Mouse (Mus musculus) erythroblast, adult 5-6 weeks (primary cell): ENCODE data around the gene Gnmt. TPM values are rescaled to one million over a fixed set of nuclear protein-coding genes. Genes with fewer than 3 reads are reported as not detected.
"Not testable (repeated sequence)": the region's sequence is repeated elsewhere in the genome, so short reads cannot be mapped to it uniquely, and the experiment has no call there.

Experiments
- ATAC-seq: replicated peaks from 2 replicates; pipeline ENCODE4 v1.8.0; 2016; ENCODE audit warnings: moderate number of reproducible peaks, mild to moderate bottlenecking, moderate TSS enrichment, inconsistent platforms; ENCODE audit not compliant: poor library complexity, low FRiP score, severe bottlenecking
- total RNA-seq, 2 experiments: library from RNA; stranded (forward) in 1 of 2; stranded (reverse) in 1 of 2; fragments of 150-400 nt in 1 of 2; fragments of 200-764, 138-1000 nt in 1 of 2; gene quantifications; 2 replicates each; pipeline versions ENCODE4 v1.2.3 to v1.2.4; 2015 to 2017; ENCODE audit warnings: low replicate concordance in 2 of 2

Gnmt gene
- total RNA-seq (2015; ENCODE audit: low replicate concordance) (not detected in 2 replicates), total RNA-seq (2017; ENCODE audit: low replicate concordance) (not detected in 2 replicates)

DNA sequence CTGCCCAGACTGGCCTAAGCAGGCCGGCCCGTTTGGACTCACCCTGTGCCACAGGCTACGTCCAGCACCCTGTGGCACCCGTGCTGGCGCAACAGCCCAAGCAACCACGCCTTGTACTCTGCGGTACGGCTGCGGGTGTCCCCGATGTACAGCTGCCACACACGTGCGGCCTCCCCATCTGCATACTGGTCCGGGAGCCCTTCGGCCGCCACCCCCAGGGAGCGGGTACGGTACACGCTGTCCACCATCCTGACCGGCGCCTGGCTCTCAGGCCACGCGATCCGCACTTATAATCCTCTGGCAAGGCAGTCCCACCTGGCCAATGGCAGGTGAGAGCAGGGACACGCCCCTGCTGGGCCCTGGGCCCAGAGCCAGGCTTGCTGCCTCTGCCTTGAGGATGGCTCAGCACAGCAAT is at the start of gene Gnmt:
Gnmt (minus strand) TSS at position 265 of the 415 bp plus-strand sequence.
- no peak for ATAC-seq

DNA sequence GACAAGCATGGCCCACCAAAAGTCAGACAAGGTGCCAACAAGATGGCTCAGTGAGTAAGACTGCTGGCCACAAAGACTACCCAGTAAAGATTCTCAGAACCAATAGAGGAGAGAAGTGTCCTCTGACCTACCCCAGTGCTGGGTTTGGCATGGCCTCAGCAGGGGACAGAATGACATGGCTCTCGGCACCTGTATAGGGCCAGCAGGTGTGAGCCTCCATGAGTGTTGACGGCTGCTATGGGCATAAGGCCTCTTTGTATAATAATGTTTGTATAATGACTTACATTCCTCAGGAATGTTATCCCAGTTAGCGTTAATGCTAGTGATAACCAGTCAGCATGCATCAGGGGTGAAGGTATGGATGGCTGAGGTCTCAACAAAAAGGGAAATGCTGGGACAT is 47.1 kb upstream of the Gnmt start:
- no peak for ATAC-seq

- no peak for ATAC-seq
These were observed 46.1 kb upstream of the Gnmt start for GRCm38 (mm10) chr17:46775070-46775469.

DNA sequence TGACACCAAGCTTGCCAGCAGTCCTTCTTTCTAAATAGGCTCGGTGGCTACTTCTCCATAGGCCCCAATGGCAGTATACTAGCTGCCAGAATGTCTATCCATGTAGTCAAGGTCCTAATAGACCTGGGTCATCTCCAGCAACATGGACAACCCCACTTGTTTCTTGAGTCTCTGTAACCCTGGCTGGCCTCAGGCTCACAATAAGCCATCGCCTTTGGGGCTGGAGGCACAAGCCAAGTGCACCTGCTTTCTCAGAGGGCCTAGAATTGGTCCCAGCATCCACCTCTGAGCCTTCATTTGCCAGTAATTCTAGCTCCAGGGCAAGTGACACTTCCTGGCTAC is 45.1 kb upstream of the Gnmt start:
- no peak for ATAC-seq

DNA sequence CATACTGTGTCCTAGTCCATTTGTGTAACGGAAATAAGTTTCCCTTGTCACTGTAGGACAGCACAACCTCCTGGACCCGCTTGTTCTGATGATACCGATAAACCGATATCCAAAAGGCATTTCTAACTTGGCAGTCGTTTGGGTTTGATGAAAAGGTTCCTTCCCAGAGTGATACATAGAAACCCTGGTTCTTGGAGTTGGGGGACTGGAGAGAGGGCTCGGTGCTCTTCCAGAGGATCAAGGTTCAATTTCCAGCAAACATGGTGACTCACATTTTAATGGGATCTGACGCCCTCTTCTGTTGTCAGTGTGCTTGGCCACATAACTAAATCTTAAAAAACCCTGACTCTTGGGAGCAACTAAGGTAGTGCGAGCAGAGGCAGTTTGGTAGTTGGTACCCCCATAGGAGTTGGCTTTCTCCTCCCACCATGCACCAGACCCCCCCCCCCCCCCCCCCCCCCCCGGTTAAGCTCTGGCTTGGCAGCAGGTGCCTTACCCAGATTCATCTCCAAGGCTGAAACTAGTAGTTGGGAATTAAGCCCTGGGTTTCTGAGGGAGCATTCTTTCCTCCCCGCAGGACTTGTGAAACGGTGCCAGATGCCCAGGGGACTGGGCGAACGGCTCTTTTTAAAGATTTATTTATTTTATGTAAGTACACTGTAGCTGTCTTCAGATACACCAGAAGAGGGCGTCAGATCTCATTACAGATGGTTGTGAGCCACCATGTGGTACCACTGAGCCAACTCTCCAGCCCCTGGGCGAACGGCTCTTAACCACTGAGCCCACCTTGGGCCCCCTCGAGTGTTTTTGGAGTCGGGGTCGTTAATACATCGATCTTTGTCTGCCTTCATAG is 44.5 kb upstream of the Gnmt start:
- no peak for ATAC-seq

DNA sequence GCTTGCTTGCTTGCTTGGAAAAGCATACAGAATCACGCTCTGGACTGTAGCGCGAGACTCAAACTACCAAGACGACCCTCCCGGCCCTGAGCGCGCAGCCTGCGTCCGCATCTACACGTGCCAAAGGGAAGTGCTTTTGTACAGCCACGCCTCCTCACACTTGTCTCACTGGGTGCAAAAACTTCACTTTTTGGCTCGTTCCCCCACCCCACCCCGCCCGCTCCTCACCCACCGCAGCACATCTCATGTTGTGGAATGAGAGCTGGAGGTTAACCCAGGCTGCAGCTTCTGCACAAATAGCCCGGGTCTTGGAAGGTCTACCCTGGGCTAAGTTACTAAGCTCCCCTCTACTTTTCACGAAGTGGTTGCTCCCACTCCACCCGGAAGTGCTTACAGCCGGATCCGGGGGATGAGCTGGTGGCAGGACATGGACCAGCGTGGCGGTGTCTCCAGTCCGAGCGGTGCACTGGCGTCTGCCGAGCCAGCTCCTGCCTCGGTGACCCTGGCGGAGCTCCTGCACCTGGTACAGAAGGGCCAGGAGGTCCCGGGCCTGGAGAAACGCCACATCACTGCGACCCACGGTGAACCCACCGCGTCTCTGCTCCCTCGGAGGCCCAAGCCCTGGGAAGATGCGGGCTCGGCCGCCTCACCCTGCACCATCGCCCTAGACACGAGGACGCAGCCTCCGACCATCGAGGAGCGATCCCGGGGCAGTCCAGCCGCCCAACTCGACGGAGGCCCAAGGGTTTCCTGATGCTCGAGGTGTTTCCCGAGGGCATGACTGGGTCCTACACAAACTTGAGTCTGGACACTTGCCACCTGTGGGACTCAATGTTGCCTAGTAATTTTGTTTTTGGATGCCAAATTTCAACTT is 43.7 kb upstream of the Gnmt start, which contains the start of gene 2310039H08Rik:
2310039H08Rik (plus strand) TSS at position 232 of the 874 bp plus-strand sequence.
- peak; percentile 78 for ATAC-seq

- no peak for ATAC-seq
These were observed 43.1 kb upstream of the Gnmt start for GRCm38 (mm10) chr17:46772038-46772403.

- ATAC-seq, result no peak
These were observed 42.6 kb upstream of the Gnmt start for GRCm38 (mm10) chr17:46771616-46772015.

- no peak for ATAC-seq
These were observed 42.1 kb upstream of the Gnmt start for GRCm38 (mm10) chr17:46771025-46771424.

DNA sequence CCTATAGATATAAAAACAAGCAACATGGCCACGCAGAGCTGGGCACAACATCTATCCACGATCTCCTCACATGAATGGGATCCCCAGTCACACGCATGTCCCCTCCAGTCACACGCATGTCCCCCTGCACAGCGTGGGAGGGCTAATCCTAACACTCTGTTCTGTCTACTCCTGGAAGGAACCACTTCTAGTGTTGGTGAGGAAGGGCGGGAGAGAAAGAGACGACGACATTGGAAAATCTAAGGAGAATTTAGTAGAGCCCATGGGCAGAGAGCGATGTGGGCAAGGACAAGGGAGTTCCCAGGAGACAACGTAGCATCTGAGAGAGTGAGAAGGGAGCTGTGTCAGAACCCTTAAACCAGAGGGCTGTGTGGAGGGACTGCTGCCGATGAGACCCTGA is 41.6 kb upstream of the Gnmt start:
- no peak for ATAC-seq

GRCm38 (mm10) chr17:46767868-46768267 is 38.9 kb upstream of the Gnmt start:
- ATAC-seq, result no peak

GRCm38 (mm10) chr17:46764916-46765315 is 35.9 kb upstream of the Gnmt start:
- not testable (repeated sequence) for ATAC-seq

GRCm38 (mm10) chr17:46763544-46763943 is 34.6 kb upstream of the Gnmt start, which contains the start of gene Ptcra:
Gene Ptcra, minus strand, starts transcription at chr17:46763712.
- ATAC-seq, result peak; percentile 38; the same call in 1 of the 2 replicates

DNA sequence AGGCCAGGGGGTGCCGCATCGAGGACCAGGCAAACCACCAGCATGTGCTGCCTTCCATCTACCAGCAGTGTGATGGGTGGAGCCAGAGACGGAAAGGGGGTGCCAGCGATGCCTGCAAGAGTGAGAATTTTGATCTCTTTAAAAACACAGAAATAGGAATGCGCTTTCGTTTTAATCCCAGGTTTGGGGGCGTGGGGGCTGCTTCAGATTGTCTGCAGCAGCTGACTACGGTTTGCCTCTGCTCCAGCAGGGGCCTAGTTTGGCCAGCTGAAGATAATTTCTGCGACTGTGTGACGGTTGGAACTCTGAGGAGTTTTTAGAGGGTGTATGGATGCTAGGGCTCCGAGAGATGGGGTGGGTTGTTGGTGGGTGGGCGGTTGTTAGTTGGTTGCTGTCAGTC is 29.8 kb upstream of the Gnmt start:
- no peak for ATAC-seq

GRCm38 (mm10) chr17:46751794-46752556 is 23.0 kb upstream of the Gnmt start, which contains the start of gene Cnpy3:
Gene Cnpy3, minus strand, starts transcription at chr17:46752214.
- ATAC-seq, result peak; percentile 97

GRCm38 (mm10) chr17:46751056-46751793 is 22.3 kb upstream of the Gnmt start:
- no peak for ATAC-seq

DNA sequence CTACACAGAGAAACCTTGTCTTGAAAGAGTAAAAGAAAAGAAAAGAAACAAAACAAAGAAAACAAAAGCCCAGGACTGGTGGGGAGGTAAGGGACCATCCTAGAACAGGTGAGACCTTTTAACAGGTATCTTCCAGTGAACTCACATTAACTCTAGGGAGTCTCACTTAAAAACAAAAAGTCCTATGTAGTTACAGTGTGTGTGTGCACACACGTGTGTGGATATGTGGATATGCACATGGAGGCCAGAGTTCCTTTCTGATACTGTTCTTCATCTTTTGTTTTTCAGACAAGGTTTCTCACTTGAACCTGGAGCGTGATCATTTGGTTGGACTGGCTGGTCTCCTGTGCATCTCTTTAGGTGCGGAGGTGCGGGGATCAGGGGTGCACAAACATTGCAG is 21.6 kb upstream of the Gnmt start:
- ATAC-seq, result no peak

DNA sequence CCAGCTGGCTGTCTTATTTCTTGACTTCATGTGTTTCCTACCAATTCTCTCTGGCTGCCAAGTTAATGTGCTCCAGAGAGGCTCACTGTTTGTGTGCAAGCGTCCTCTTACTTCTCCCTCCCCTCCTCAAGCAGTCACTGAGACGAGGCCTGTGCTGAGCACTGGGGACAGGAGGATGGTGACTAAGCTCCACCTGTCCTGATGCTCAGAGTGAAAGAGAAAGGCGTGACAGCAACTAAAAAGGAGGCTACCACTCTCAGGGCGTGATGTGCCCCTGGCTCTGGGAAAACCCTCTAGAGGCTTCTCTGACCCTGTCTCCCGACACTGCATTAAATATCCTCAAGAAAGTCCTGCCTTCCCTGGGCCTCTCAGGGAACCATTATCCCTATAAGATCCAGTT is 20.3 kb upstream of the Gnmt start:
- no peak for ATAC-seq

DNA sequence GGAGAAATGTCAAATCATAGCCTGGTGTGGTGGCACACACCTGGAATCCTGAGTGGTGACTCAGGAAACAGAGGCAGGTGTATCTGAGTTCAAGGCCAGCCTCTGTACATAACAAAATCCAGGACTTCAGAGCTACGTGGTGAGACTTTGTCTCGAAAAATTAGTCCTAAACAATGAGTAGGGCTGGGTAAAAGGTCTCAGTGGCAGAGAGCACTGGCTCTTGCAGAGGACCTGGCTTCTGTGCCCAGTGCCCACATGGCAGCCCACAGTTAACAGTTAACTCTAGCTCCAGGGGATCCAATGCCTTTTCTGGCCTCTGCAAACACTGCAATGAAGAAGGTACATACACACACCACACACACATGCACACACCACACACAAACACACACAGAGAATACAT is 18.8 kb upstream of the Gnmt start:
- no peak for ATAC-seq
